Mouse (Mus musculus): Measurements from ENCODE around the gene Cts6. TPM values are rescaled to one million over a fixed set of nuclear protein-coding genes. Genes with fewer than 3 reads are reported as not detected.
"Not testable (repeated sequence)": the region's sequence is repeated elsewhere in the genome, so short reads cannot be mapped to it uniquely, and the experiment has no call there.

Cts6 gene
- total RNA-seq (2021) = not detected
- long read RNA-seq, experiment 1 = 0 reads
- long read RNA-seq, experiment 2 = 0 reads

GRCm38 (mm10) chr13:61203310-61203709 lies at the start of gene Cts6:
TSS of gene Cts6 (minus strand) at chr13:61203410.
- DNase-seq (ENCODE audit: low spot score in 2 of 2) = no peak

DNA sequence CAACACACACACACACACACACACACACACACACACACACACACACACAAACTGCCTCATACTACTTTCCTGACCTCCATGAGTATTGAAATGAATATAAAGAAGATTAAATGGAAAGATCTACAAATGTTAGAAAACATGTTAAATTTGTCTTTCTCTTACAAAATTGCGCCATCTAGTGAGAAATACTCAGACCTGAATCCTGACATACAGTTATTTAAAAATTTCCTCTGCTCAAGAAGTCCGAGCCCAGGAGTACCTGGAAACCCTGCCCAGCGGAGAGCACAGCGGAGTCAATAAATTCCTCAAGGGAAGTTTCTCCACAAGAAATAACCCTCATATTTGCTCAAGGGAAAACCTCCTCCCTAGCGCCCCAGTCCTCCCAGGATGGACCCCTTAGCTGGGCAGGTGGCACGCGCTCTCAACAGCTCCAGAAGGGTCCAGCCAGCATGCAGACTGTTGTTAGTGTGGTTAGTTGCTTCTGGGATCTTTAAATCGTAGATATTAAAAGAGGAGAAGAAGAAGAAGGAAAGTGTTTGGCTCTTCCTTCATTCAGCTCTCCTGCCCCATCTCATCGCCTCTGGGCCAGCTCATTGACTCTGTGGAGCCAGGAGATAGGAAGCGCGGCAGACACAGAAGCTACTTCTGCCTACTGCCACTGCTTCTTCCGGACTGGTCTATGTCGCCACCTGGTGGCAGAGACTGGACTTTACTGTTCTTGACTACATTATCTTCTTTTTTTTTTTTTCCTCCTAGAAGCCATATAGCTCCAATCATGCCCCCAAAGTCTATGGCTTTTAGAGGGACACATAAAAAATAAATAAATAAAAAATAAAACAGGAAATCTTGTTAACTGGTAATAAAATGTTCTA lies 38.1 kb upstream of the Cts6 start:
- DNase-seq (ENCODE audit: low spot score in 2 of 2) = peak; percentile 61

GRCm38 (mm10) chr13:61185151-61185933 lies 17.9 kb downstream of the Cts6 start:
- DNase-seq (ENCODE audit: low spot score in 2 of 2) = not testable (repeated sequence)

DNA sequence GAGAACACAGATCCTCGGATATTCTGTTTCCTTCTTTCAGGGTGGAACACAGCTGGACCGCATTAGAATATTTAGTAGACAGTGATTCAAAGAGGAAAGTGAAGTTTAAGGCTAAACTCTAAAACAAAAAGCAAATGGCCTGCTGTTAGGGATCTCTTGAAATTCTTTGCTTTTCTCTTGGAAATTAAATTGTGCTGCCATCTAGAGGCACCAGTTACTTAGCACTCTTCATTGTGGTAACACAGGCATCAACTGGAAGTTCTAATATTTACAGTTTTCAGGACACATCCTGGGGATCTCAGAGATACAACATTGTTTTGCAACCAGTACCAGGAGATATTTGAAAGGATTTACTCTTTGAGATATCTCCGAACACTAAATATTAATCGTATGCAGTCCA lies 38.6 kb downstream of the Cts6 start:
- DNase-seq (ENCODE audit: low spot score in 2 of 2) = no peak

GRCm38 (mm10) chr13:61164156-61164555 lies 39.1 kb downstream of the Cts6 start, which contains the start of gene Ctsr:
TSS of gene Ctsr (minus strand) at chr13:61164256.
- no peak for DNase-seq (ENCODE audit: low spot score in 2 of 2)

Other genes starting within 250 kb of the Cts6 start
- not detected for gene Ctsj, start 197.5 kb downstream of the Cts6 start, total RNA-seq (2021)
- gene Ctsq, start 162.8 kb downstream of the Cts6 start, total RNA-seq (2021) = not detected
- not detected for gene Ctsr, start 39.2 kb downstream of the Cts6 start, total RNA-seq (2021)
- gene Cts8, start 51.9 kb upstream of the Cts6 start, total RNA-seq (2021) = not detected
- gene Gm49398, start 85.4 kb upstream of the Cts6 start, total RNA-seq (2021) = not detected
- not detected for gene Cts7, start 154.8 kb upstream of the Cts6 start, total RNA-seq (2021)